Mouse (Mus musculus) kidney, embryonic 16.5 days (tissue): ENCODE results near the gene Hip1. TPM values are rescaled to one million over a fixed set of nuclear protein-coding genes. Genes with fewer than 3 reads are reported as not detected.

Experiments
- ATAC-seq: fragments of 200-750 bp; cut with Nextera tagmentation; 2 replicates; pipeline ENCODE4 v1.8.0; 2017; ENCODE audit warnings: moderate TSS enrichment; ENCODE audit not compliant: low FRiP score, low TSS enrichment
- H3K27ac ChIP-seq: fragments of 300-500 bp; sonication (generic); 2 replicates; pipeline ENCODE4 v1.5.1; 2014; ENCODE audit warnings: low read length
- H3K27me3 ChIP-seq: fragments of 300-500 bp; sonication (generic); 2 replicates; pipeline ENCODE4 v1.6.1; 2014; ENCODE audit warnings: low read length, control low read depth, mixed read lengths; ENCODE audit not compliant: insufficient read depth
- H3K36me3 ChIP-seq: fragments of 300-500 bp; sonication (generic); 2 replicates; pipeline ENCODE4 v1.6.1; 2014; ENCODE audit warnings: low read length, control low read depth, mixed read lengths; ENCODE audit not compliant: insufficient read depth
- H3K4me1 ChIP-seq: fragments of 300-500 bp; sonication (generic); 2 replicates; pipeline ENCODE4 v1.6.1; 2014; ENCODE audit warnings: low read length, control low read depth, mixed read lengths; ENCODE audit not compliant: insufficient read depth
- H3K4me2 ChIP-seq: fragments of 300-500 bp; sonication (generic); replicated peaks from 2 replicates; pipeline ENCODE4 v1.6.1; 2014; ENCODE audit warnings: low read depth, low read length
- H3K4me3 ChIP-seq: fragments of 300-500 bp; sonication (generic); 2 replicates; pipeline ENCODE4 v1.5.1; 2014; ENCODE audit warnings: mild to moderate bottlenecking, low read length
- H3K9ac ChIP-seq: fragments of 300-500 bp; sonication (generic); replicated peaks from 2 replicates; pipeline ENCODE4 v1.6.1; 2014; ENCODE audit warnings: low read length
- H3K9me3 ChIP-seq: fragments of 300-500 bp; sonication (generic); 2 replicates; pipeline ENCODE4 v1.6.1; 2016; ENCODE audit warnings: low read length, control low read depth
- WGBS: fragments of 180-500 bp; shearing (Covaris S2); extraction: QIAGEN DNeasy Blood & Tissue Kit; methylation state at CpG from one replicate; pipeline ENCODE4 v1.1.7; 2014; 5-methylcytosine and 5-hydroxymethylcytosine counted together
- polyA plus RNA-seq: library from polyadenylated mRNA; unstranded; fragments of >200 nt; fragmentation: Nextera tagmentation; extraction: Ambion mirVana; gene quantifications from 2 replicates; pipeline ENCODE4 v1.2.1, GENCODE M21; 2015

The Hip1 gene
- polyA plus RNA-seq, result 37.1 and 48.9 TPM in 2 replicates

DNA sequence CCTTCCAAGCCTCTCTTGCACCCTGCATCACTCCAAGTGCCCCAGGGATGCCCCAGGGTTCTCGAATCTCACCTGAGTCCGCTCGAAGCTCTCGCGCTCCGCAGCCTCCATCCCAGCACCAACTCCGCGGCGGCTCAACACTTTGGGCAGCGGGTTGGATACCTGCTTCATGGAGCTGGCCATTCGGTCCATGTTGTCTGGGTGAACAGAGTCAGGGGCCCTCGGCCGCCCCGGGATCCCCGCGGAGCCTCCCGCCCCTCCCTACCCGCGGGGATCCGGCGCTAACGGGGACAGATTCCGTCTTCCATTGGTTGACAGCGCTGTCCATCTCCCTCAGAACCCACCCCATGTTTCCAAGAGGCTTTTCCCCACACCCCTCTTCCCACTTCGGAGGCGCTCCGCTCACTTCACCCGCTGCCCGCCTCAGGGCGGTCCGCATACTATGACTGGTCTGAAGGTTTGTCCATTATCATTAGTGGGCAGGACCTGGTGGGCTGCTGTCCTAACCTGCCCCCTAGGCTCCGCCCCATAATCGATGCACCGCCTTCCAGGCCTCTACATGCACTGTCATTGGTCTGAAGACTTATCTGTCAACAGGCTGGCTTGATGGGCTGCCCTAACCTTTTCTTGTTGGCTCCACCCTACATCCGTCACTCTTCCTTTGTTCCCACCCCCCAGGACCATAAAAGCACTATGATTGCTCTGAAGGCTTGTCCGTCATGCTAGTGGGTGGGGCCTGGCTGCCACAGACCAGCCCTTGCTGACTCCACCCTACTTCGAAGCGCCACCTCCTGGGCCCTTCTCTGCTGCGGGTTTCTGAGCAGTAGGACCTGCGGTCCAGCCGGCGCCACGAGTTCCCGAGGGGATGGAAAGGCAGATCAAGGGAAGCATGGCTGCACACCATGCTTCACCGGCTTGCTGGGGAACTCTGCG lies at the start of gene Hip1:
Gene Hip1, minus strand, starts transcription at position 256 of the 933 bp plus-strand sequence.
- H3K4me1 ChIP-seq, result peaks cover 10% of the 10 kb centered on the region; the same call in 1 of the 2 replicates
- no peak within 1 kb of the TSS for H3K27ac ChIP-seq
- peak; percentile 100 for ATAC-seq
- peak within 1 kb of the TSS; percentile 85 for H3K4me3 ChIP-seq
- no peaks in the 10 kb centered on the region for H3K36me3 ChIP-seq
- no peaks in the 10 kb centered on the region for H3K27me3 ChIP-seq
- H3K9me3 ChIP-seq, result no peaks in the 10 kb centered on the region
- under 1% methylated on average over 46 of the region's 46 CpGs for WGBS
- H3K4me2 ChIP-seq, result peak within 1 kb of the TSS; percentile 92
- H3K9ac ChIP-seq, result peak within 1 kb of the TSS; percentile 84

DNA sequence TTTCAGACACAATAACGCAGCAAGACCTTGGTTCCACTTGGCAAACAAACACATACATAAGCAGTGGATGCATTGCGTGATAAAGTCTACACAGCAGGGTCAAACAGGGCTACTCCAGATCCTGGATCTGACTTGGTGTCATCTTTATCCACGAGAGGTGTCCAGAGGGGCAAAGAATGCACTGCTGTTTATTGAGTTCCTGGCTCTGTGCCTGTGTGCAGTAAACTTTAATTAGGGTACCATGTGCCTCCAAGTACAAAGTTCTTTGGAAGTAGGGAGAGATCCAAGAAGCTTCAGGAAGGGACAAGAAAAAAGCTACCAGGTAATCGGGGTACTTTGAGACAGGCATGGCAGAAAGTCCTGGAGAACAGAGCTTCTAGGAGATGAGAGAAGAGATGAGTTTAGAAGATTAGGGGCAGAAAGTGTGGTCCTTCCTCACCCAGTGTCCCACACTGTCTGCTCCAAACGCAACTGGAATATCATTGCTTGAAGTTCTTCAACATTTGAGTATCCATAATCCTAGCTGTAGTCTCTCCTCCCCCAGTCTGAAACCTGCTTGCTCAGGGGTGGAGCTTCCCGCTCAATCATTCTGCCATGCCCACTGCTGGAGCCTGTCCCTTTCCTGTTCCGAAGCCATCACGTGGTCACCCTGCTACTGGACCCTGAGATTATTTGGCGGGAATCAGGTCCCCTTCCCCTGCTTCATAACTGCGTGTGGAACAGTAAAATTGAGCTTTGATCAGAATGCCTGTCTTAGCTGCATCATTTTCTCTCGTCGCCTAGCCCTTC lies 45.3 kb upstream of the Hip1 start:
- ATAC-seq, result no peak
- Histone ChIP-seq H3K9ac (no peak overlapping the region), H3K27me3 (no peaks in the 10 kb centered on the region), H3K9me3 (peaks cover 8% of the 10 kb centered on the region; the same call in 1 of the 2 replicates), H3K4me3 (no peak overlapping the region), H3K27ac (no peak overlapping the region), H3K4me1 (no peaks in the 10 kb centered on the region), H3K4me2 (no peak overlapping the region), H3K36me3 (no peaks in the 10 kb centered on the region)
- 83% methylated on average over 12 of the region's 12 CpGs for WGBS

DNA sequence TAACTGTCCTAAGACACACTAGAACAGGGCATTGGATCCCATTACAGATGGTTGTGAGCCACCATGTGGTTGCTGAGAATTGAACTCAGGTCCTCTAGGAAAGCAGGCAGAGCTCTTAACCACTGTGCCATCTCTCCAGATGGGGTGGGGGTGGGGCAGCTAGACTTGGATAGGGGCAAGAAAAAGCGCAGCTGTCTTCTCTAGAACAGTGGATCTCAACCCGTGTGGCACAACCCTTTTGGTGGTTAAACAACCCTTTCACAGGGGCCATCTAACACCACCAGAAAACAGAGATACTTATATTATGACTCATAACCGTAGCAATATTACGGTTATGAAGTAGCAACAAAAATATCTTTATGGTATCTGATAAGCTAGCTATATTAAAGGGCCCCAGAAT lies 42.8 kb upstream of the Hip1 start:
- no peaks in the 10 kb centered on the region for H3K36me3 ChIP-seq
- H3K4me1 ChIP-seq, result no peaks in the 10 kb centered on the region
- H3K9me3 ChIP-seq, result peaks cover 8% of the 10 kb centered on the region; the same call in 1 of the 2 replicates
- no peak overlapping the region for H3K9ac ChIP-seq
- no peak for ATAC-seq
- WGBS, result 90% methylated on average over 4 of the region's 4 CpGs
- no peak overlapping the region for H3K4me2 ChIP-seq
- H3K4me3 ChIP-seq, result no peak overlapping the region
- no peak overlapping the region for H3K27ac ChIP-seq
- no peaks in the 10 kb centered on the region for H3K27me3 ChIP-seq

DNA sequence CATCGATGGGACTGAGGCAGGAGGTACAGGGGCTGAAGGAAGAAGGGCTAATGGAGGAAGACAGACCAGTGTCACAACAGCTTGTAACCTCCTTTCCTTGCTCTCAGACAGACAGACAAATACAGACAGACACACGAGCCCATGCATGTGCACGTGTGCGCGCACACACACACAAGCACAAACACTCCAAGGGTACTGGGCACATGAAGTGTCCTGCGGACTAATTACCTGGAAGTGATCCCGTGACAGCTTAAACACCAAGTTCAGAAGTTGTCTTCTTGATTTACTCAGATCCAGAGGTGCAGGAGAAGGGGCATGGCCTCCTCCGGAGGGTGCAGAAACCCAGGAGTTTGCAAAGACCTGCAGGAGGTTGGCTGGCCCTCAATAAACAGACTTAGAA lies 40.8 kb upstream of the Hip1 start:
- ATAC-seq, result no peak
- Histone ChIP-seq H3K9ac (no peak overlapping the region), H3K27me3 (no peaks in the 10 kb centered on the region), H3K27ac (no peak overlapping the region), H3K36me3 (no peaks in the 10 kb centered on the region), H3K4me1 (no peaks in the 10 kb centered on the region), H3K4me3 (no peak overlapping the region), H3K9me3 (no peaks in the 10 kb centered on the region), H3K4me2 (no peak overlapping the region)
- 72% methylated on average over 8 of the region's 8 CpGs for WGBS

DNA sequence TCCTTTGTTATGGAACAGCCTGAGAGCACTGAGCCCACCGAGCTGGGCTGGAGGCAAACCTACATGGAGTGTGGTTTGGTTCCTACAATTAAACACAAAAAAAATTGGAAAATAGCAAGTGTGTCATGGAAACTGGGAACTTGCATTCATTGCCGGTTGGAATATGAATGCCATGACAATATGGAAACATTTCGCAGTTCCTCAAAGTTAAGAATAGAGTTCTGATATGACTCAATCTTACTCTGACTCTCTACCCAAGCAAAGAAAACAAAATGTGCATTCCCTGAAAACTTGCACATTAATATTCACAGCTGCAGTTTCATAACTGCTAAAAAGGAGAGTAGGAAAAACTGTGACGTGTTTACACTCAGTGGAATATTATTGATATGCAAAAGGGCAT lies 37.4 kb upstream of the Hip1 start:
- Histone ChIP-seq H3K27ac (no peak overlapping the region), H3K4me2 (no peak overlapping the region), H3K4me1 (no peaks in the 10 kb centered on the region), H3K27me3 (no peaks in the 10 kb centered on the region), H3K4me3 (no peak overlapping the region), H3K36me3 (no peaks in the 10 kb centered on the region), H3K9ac (no peak overlapping the region), H3K9me3 (no peaks in the 10 kb centered on the region)
- no peak for ATAC-seq
- 91% methylated on average over 4 of the region's 4 CpGs for WGBS

DNA sequence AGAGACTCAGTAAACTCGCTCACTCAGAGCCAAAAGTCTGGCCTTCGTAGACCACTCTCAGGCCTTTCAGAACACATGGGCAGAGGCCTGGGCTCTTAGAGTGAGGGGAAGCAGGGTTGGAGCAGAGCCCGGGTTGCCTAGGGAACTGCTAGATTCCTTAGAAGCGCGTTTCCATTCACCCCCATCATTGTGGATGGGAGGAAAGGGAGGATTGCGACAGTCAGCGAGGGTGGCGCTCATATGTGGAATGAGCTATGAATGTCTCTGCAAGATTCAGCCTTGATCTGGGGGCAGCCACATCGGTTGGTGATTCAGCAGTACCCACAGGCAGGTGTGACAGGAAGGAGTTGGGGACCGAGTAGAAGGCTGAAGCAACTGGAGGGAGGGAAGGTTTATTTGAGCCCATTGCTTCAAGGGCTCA lies 34.4 kb upstream of the Hip1 start:
- WGBS, result 92% methylated on average over 10 of the region's 10 CpGs
- H3K27me3 ChIP-seq, result no peaks in the 10 kb centered on the region
- no peak overlapping the region for H3K4me3 ChIP-seq
- no peak overlapping the region for H3K27ac ChIP-seq
- ATAC-seq, result no peak
- no peaks in the 10 kb centered on the region for H3K36me3 ChIP-seq
- H3K9ac ChIP-seq, result no peak overlapping the region
- no peaks in the 10 kb centered on the region for H3K9me3 ChIP-seq
- H3K4me2 ChIP-seq, result no peak overlapping the region
- no peaks in the 10 kb centered on the region for H3K4me1 ChIP-seq

DNA sequence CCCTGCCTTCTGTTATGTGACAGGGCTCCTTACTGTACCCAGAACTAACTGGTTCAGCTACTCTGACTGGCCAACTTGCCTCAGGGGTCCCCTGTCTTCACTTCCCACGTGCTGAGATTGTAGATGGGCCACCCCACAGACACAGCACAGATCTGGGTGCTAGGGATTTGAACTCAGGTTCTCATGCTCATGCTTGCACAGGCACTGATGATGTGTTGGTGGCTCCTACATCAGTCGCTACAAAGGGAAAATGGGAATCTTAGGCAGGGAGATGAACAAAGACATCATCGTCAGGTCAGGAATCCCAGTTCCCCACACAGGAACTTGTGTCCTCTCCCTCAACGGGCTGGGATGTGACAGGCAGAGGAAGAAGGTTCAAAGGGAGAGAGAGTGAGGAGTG lies 31.1 kb upstream of the Hip1 start:
- 54% methylated on average over 4 of the region's 4 CpGs for WGBS
- H3K36me3 ChIP-seq, result no peaks in the 10 kb centered on the region
- no peak overlapping the region for H3K4me3 ChIP-seq
- no peak for ATAC-seq
- H3K9me3 ChIP-seq, result no peaks in the 10 kb centered on the region
- no peak overlapping the region for H3K9ac ChIP-seq
- H3K27me3 ChIP-seq, result no peaks in the 10 kb centered on the region
- no peaks in the 10 kb centered on the region for H3K4me1 ChIP-seq
- no peak overlapping the region for H3K27ac ChIP-seq
- H3K4me2 ChIP-seq, result no peak overlapping the region

DNA sequence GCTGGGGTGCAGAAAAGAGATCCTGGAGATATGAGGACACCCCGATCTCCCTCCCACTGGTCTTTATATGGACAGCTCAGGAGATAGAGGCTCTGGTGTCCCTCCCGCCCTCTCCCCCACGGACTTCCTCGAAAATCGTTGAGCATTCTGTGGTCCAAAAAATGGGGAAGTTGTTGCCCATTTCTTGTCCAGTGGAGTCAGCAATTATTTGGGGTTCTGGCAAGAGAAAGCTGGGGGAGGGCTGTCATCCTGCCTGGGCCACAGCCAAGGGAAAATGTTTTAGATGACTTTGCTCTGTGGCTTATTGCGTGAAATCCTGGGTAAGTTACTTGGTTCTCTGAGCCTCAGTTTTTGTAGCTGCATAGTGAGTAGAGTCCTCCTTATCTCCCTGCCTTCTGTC lies 28.1 kb upstream of the Hip1 start, which contains the start of gene Ccl24:
Gene Ccl24, minus strand, starts transcription at position 44 of the 400 bp plus-strand sequence.
- 92% methylated on average over 6 of the region's 6 CpGs for WGBS
- Histone ChIP-seq H3K36me3 (no peaks in the 10 kb centered on the region), H3K4me2 (no peak within 1 kb of the TSS), H3K27ac (no peak within 1 kb of the TSS), H3K4me3 (no peak within 1 kb of the TSS), H3K27me3 (no peaks in the 10 kb centered on the region), H3K9ac (no peak within 1 kb of the TSS), H3K9me3 (no peaks in the 10 kb centered on the region), H3K4me1 (no peaks in the 10 kb centered on the region)
- ATAC-seq, result no peak

DNA sequence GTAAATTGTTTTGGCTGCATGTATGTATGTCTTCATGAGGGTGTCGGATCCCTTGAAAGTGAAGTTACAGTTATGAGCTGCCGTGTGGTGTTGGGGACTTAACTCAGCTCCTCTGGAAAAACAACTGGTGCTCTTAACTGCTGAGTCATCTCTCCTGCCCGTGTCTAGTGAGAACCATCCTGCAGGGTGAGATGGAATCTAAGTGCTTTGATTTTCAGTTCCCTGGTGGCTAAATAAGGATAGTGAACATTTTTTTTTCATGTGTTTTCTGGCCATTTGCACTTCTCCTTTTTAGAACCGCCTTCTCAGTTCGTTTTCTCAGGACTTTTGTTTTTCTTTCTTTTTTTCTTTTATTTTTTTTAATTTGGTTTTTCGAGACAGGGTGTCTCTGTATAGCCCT lies 23.8 kb upstream of the Hip1 start:
- H3K27me3 ChIP-seq, result no peaks in the 10 kb centered on the region
- H3K4me2 ChIP-seq, result no peak overlapping the region
- H3K9ac ChIP-seq, result no peak overlapping the region
- WGBS, result 51% methylated on average over 6 of the region's 6 CpGs
- H3K36me3 ChIP-seq, result no peaks in the 10 kb centered on the region
- H3K4me3 ChIP-seq, result no peak overlapping the region
- no peak overlapping the region for H3K27ac ChIP-seq
- H3K9me3 ChIP-seq, result no peaks in the 10 kb centered on the region
- no peaks in the 10 kb centered on the region for H3K4me1 ChIP-seq
- ATAC-seq, result no peak
